Mouse (Mus musculus): ENCODE data around the gene Cry1. TPM values are rescaled to one million over a fixed set of nuclear protein-coding genes. Genes with fewer than 3 reads are reported as not detected.

The Cry1 gene
- total and polyA plus RNA-seq, 3 experiments: 2.2 to 12.9 (median 8.5) TPM

DNA sequence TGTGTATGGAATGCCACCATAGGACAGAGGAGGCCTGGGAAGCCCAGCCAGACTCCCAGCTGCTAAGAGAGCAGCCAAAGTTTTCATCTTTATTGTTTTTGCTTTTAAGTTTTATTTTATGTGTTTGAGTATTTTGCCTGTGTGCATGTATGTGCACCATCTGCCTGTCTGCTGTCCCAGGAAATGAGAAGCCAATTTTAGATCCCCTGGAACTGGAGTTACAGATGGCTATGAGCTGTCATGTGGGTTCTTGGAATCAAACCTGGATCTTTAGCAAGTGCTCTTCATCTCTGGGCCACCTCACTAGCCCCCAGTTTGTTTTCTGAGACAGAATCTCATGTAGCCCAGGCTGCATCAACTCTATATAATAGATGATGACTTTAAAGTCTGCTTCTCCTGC lies 5.8 kb upstream of the Cry1 start:
- H3K79me2 ChIP-seq (replicated peaks; ENCODE audit: control insufficient read depth, insufficient read depth, low read length): no peaks in the 10 kb centered on the region
- no peak overlapping the region for H3K9ac ChIP-seq (ENCODE audit: low read depth, low read length)
- no peaks in the 10 kb centered on the region for H3K4me1 ChIP-seq (ENCODE audit: control insufficient read depth, insufficient read depth, low read length)
- intact Hi-C loops (cut with DNase I): no loop called here
- H3K4me3 ChIP-seq: no peak overlapping the region
- DNase-seq: no peak
- no peak for TF ChIP-seq CTCF (IDR thresholded peaks at IDR 0.05)
- TF ChIP-seq POLR2A (IDR thresholded peaks at IDR 0.05; ENCODE audit: insufficient read depth, low read depth, low read length): no peak
- TF ChIP-seq EP300 (IDR thresholded peaks at IDR 0.05; ENCODE audit: insufficient read depth, low read depth, low read length): no peak
- H3K27me3 ChIP-seq (ENCODE audit: control insufficient read depth, insufficient read depth, low read length): no peaks in the 10 kb centered on the region
- no peaks in the 10 kb centered on the region for H3K36me3 ChIP-seq (ENCODE audit: control insufficient read depth, insufficient read depth, low read length)
- H3K27ac ChIP-seq: no peak overlapping the region

DNA sequence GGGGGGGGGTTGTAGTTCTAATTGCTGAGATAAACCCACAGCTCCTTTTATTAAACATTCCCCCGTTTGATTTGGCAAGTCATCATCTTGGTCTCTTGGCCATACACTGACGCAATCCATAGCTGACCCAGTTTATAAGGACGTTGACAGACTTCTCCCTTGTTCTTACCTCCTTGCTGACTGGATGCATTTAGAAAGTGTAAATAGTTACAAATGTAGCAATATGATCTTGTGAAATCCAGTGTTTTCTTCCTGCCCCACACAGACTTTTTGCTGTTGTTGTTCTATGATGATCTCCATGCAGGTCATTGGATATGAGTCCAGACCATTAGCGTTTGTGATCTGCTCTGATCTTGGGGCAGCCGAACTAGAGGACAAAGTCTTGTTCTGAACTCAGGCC lies 5.1 kb upstream of the Cry1 start:
- Histone ChIP-seq H3K9ac (ENCODE audit: low read depth, low read length) (no peak overlapping the region), H3K4me3 (no peak overlapping the region), H3K79me2 (replicated peaks; ENCODE audit: control insufficient read depth, insufficient read depth, low read length) (no peaks in the 10 kb centered on the region), H3K27me3 (ENCODE audit: control insufficient read depth, insufficient read depth, low read length) (no peaks in the 10 kb centered on the region), H3K27ac (no peak overlapping the region), H3K36me3 (ENCODE audit: control insufficient read depth, insufficient read depth, low read length) (no peaks in the 10 kb centered on the region), H3K4me1 (ENCODE audit: control insufficient read depth, insufficient read depth, low read length) (no peaks in the 10 kb centered on the region)
- WGBS: 71% methylated on average over 5 of the region's 5 CpGs
- no peak for DNase-seq
- intact Hi-C loops (cut with DNase I): loop anchor here (5.0 kb wide), 1 partner anchor 88 kb away; the partner anchor contains the start of genes Fhl4 and Tmem263
- TF ChIP-seq EP300 (IDR thresholded peaks at IDR 0.05; ENCODE audit: insufficient read depth, low read depth, low read length) (no peak), POLR2A (IDR thresholded peaks at IDR 0.05; ENCODE audit: insufficient read depth, low read depth, low read length) (no peak)

DNA sequence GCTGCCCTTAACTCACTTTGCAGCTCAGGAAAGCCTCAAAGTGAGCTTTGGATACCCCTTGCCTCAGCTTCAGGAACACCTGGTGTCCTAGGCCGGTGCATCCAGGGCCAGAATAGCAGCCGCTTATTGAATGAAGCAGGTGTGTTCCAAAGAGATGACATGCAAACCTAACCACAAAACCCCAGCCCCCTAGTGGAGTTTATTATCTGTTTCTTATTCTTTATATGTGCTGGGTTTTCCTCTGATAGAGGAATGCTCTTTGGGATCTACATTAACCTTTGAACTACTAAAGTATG lies 1.6 kb upstream of the Cry1 start:
- H3K4me1 ChIP-seq (ENCODE audit: control insufficient read depth, insufficient read depth, low read length): peaks cover 6% of the 10 kb centered on the region
- peaks cover 4% of the 10 kb centered on the region; the same call in 1 of the 2 replicates for H3K36me3 ChIP-seq (ENCODE audit: control insufficient read depth, insufficient read depth, low read length)
- intact Hi-C loops (cut with DNase I): loop anchor here (5.0 kb wide), 1 partner anchor 84 kb away; the partner anchor contains the start of genes Fhl4 and Tmem263
- no peak for TF ChIP-seq POLR2A (IDR thresholded peaks at IDR 0.05; ENCODE audit: insufficient read depth, low read depth, low read length)
- TF ChIP-seq CTCF (IDR thresholded peaks at IDR 0.05): no peak
- no peak for TF ChIP-seq EP300 (IDR thresholded peaks at IDR 0.05; ENCODE audit: insufficient read depth, low read depth, low read length)
- H3K9ac ChIP-seq (ENCODE audit: low read depth, low read length): no peak overlapping the region
- no peak overlapping the region for H3K4me3 ChIP-seq
- no peak for DNase-seq
- 99% methylated on average over 2 of the region's 2 CpGs for WGBS
- no peaks in the 10 kb centered on the region for H3K27me3 ChIP-seq (ENCODE audit: control insufficient read depth, insufficient read depth, low read length)
- H3K79me2 ChIP-seq (replicated peaks; ENCODE audit: control insufficient read depth, insufficient read depth, low read length): no peaks in the 10 kb centered on the region; the same call in 1 of the 2 replicates
- no peak overlapping the region for H3K27ac ChIP-seq

DNA sequence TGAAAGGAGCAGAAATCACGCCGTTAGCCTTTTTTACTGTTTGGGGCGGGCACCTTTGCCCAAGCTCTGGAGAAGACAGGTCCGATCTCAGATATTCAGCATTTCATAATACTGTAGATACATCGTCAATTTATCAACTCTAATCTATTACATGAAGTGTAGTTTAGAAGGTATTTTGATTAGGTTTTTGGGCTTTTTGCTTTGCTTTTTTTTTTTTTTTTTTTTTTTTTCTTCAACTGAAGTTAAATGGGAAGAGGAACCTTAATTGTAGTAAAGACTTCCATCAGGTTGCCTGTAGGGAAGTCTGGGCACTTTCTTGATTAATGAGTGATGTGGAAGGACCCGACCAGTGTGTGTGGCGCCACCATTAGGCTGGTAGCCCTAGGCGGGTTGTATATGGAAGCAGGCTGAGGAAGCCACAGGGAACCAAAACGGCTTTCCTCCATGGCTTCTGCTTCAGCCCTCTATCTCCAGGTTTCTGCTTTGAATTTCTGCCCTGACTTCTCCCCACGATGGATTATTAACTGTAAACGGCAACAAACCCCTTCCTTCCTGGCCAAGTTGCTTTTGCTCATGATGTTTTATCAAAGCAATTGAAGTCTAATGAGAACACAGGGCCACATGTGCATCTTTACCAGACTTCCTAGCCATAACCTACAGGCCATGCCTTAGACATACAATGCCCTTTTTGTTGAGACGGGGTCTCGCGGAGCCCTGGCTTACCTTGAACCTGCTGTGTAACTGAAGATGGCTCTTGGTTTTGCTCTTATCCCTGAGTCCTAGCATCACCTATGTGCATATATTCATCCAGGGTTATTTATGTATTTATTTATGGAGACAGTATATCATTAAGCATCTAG lies 1.0 kb upstream of the Cry1 start:
- TF ChIP-seq POLR2A (IDR thresholded peaks at IDR 0.05; ENCODE audit: insufficient read depth, low read depth, low read length): no peak
- TF ChIP-seq EP300 (IDR thresholded peaks at IDR 0.05; ENCODE audit: insufficient read depth, low read depth, low read length): no peak
- TF ChIP-seq CTCF (IDR thresholded peaks at IDR 0.05): peak; percentile 25
- no peaks in the 10 kb centered on the region for H3K27me3 ChIP-seq (ENCODE audit: control insufficient read depth, insufficient read depth, low read length)
- H3K9ac ChIP-seq (ENCODE audit: low read depth, low read length): peak overlapping the region; percentile 79
- H3K27ac ChIP-seq: peak overlapping the region; percentile 95
- intact Hi-C loops (cut with DNase I): loop anchor here (5.0 kb wide), 1 partner anchor 84 kb away; the partner anchor contains the start of genes Fhl4 and Tmem263
- H3K36me3 ChIP-seq (ENCODE audit: control insufficient read depth, insufficient read depth, low read length): peaks cover 4% of the 10 kb centered on the region; the same call in 1 of the 2 replicates
- H3K4me1 ChIP-seq (ENCODE audit: control insufficient read depth, insufficient read depth, low read length): peaks cover 6% of the 10 kb centered on the region
- DNase-seq: peak in 1 of 2 experiments; percentile 7
- no peaks in the 10 kb centered on the region; the same call in 1 of the 2 replicates for H3K79me2 ChIP-seq (replicated peaks; ENCODE audit: control insufficient read depth, insufficient read depth, low read length)
- 26% methylated on average over 14 of the region's 14 CpGs for WGBS
- peak overlapping the region; percentile 97 for H3K4me3 ChIP-seq

GRCm38 (mm10) chr10:85184201-85184963 lies 482 bp downstream of the Cry1 start:
- peaks cover 6% of the 10 kb centered on the region for H3K4me1 ChIP-seq (ENCODE audit: control insufficient read depth, insufficient read depth, low read length)
- no peak for TF ChIP-seq CTCF (IDR thresholded peaks at IDR 0.05)
- no peak for TF ChIP-seq POLR2A (IDR thresholded peaks at IDR 0.05; ENCODE audit: insufficient read depth, low read depth, low read length)
- no peak for TF ChIP-seq EP300 (IDR thresholded peaks at IDR 0.05; ENCODE audit: insufficient read depth, low read depth, low read length)
- peak overlapping the region; percentile 98 for H3K9ac ChIP-seq (ENCODE audit: low read depth, low read length)
- WGBS: under 1% methylated on average over 95 of the region's 95 CpGs
- H3K36me3 ChIP-seq (ENCODE audit: control insufficient read depth, insufficient read depth, low read length): peaks cover 4% of the 10 kb centered on the region; the same call in 1 of the 2 replicates
- H3K79me2 ChIP-seq (replicated peaks; ENCODE audit: control insufficient read depth, insufficient read depth, low read length): peaks cover 2% of the 10 kb centered on the region; the same call in 1 of the 2 replicates
- H3K4me3 ChIP-seq: peak overlapping the region; percentile 97
- H3K27me3 ChIP-seq (ENCODE audit: control insufficient read depth, insufficient read depth, low read length): no peaks in the 10 kb centered on the region
- H3K27ac ChIP-seq: peak overlapping the region; percentile 95
- peak in 1 of 2 experiments; percentile 67 for DNase-seq
- intact Hi-C loops (cut with DNase I): no loop called here

All from heart, adult 2 months (tissue).